Mouse (Mus musculus): ENCODE results near the gene Pik3r1. TPM values are rescaled to one million over a fixed set of nuclear protein-coding genes. Genes with fewer than 3 reads are reported as not detected.

Pik3r1 gene
- polyA plus RNA-seq, 1 experiment, result 18.4 TPM

- peaks cover 23% of the 10 kb centered on the region for H3K36me3 ChIP-seq (ENCODE audit: control insufficient read depth, insufficient read depth, low read length)
- no peak for DNase-seq (ENCODE audit: low read depth in 1 of 2, low spot score in 2 of 2)
- peaks cover 10% of the 10 kb centered on the region; the same call in 1 of the 2 replicates for H3K4me1 ChIP-seq (ENCODE audit: control insufficient read depth, insufficient read depth, insufficient read length)
- H3K27ac ChIP-seq (ENCODE audit: insufficient read depth, low read length), result no peak overlapping the region
- no peak overlapping the region for H3K4me3 ChIP-seq (ENCODE audit: extremely low read depth, insufficient read depth, insufficient read length)
- 88% methylated on average over 6 of the region's 6 CpGs for WGBS
- no peak for TF ChIP-seq POLR2A (IDR thresholded peaks at IDR 0.05; ENCODE audit: low read depth, low read length)
- no peaks in the 10 kb centered on the region for H3K27me3 ChIP-seq (ENCODE audit: control insufficient read depth, insufficient read depth, low read length)
These were observed 14.4 kb downstream of the Pik3r1 start for GRCm38 (mm10) chr13:101753639-101754038.

GRCm38 (mm10) chr13:101751816-101752215, 16.2 kb downstream of the Pik3r1 start:
- Histone ChIP-seq H3K27ac (ENCODE audit: insufficient read depth, low read length) (no peak overlapping the region), H3K36me3 (ENCODE audit: control insufficient read depth, insufficient read depth, low read length) (peaks cover 16% of the 10 kb centered on the region), H3K27me3 (ENCODE audit: control insufficient read depth, insufficient read depth, low read length) (no peaks in the 10 kb centered on the region), H3K4me1 (ENCODE audit: control insufficient read depth, insufficient read depth, insufficient read length) (peaks cover 5% of the 10 kb centered on the region; the same call in 1 of the 2 replicates), H3K4me3 (ENCODE audit: extremely low read depth, insufficient read depth, insufficient read length) (no peak overlapping the region)
- TF ChIP-seq CTCF (IDR thresholded peaks at IDR 0.05; ENCODE audit: extremely low read depth, insufficient read depth, insufficient read length, insufficient replicate concordance) (no peak), POLR2A (IDR thresholded peaks at IDR 0.05; ENCODE audit: low read depth, low read length) (no peak)
- DNase-seq (ENCODE audit: low read depth in 1 of 2, low spot score in 2 of 2), result no peak
- WGBS, result 73% methylated on average over 4 of the region's 4 CpGs

- H3K36me3 ChIP-seq (ENCODE audit: control insufficient read depth, insufficient read depth, low read length), result peaks cover 1% of the 10 kb centered on the region; the same call in 1 of the 2 replicates
- H3K4me1 ChIP-seq (ENCODE audit: control insufficient read depth, insufficient read depth, insufficient read length), result peaks cover 5% of the 10 kb centered on the region
- H3K27me3 ChIP-seq (ENCODE audit: control insufficient read depth, insufficient read depth, low read length), result no peaks in the 10 kb centered on the region
- H3K27ac ChIP-seq (ENCODE audit: insufficient read depth, low read length), result no peak overlapping the region
- DNase-seq (ENCODE audit: low read depth in 1 of 2, low spot score in 2 of 2), result no peak
- TF ChIP-seq POLR2A (IDR thresholded peaks at IDR 0.05; ENCODE audit: low read depth, low read length) (no peak), CTCF (IDR thresholded peaks at IDR 0.05; ENCODE audit: extremely low read depth, insufficient read depth, insufficient read length, insufficient replicate concordance) (no peak)
- WGBS, result 87% methylated on average over 8 of the region's 8 CpGs
- H3K4me3 ChIP-seq (ENCODE audit: extremely low read depth, insufficient read depth, insufficient read length), result no peak overlapping the region
These were observed 21.9 kb downstream of the Pik3r1 start for GRCm38 (mm10) chr13:101746012-101746595.

GRCm38 (mm10) chr13:101744943-101745342, 23.1 kb downstream of the Pik3r1 start:
- TF ChIP-seq CTCF (IDR thresholded peaks at IDR 0.05; ENCODE audit: extremely low read depth, insufficient read depth, insufficient read length, insufficient replicate concordance), result no peak
- no peak for TF ChIP-seq POLR2A (IDR thresholded peaks at IDR 0.05; ENCODE audit: low read depth, low read length)
- Histone ChIP-seq H3K36me3 (ENCODE audit: control insufficient read depth, insufficient read depth, low read length) (peaks cover 1% of the 10 kb centered on the region; the same call in 1 of the 2 replicates), H3K27me3 (ENCODE audit: control insufficient read depth, insufficient read depth, low read length) (no peaks in the 10 kb centered on the region), H3K4me1 (ENCODE audit: control insufficient read depth, insufficient read depth, insufficient read length) (peaks cover 5% of the 10 kb centered on the region), H3K27ac (ENCODE audit: insufficient read depth, low read length) (no peak overlapping the region), H3K4me3 (ENCODE audit: extremely low read depth, insufficient read depth, insufficient read length) (no peak overlapping the region)
- 30% methylated on average over 5 of the region's 5 CpGs for WGBS
- no peak for DNase-seq (ENCODE audit: low read depth in 1 of 2, low spot score in 2 of 2)

- 75% methylated on average over 2 of the region's 2 CpGs for WGBS
- TF ChIP-seq POLR2A (IDR thresholded peaks at IDR 0.05; ENCODE audit: low read depth, low read length) (no peak), CTCF (IDR thresholded peaks at IDR 0.05; ENCODE audit: extremely low read depth, insufficient read depth, insufficient read length, insufficient replicate concordance) (no peak)
These were observed 24.0 kb downstream of the Pik3r1 start for GRCm38 (mm10) chr13:101744053-101744452.

GRCm38 (mm10) chr13:101743247-101743646, 24.8 kb downstream of the Pik3r1 start:
- Histone ChIP-seq H3K27ac (ENCODE audit: insufficient read depth, low read length) (no peak overlapping the region), H3K27me3 (ENCODE audit: control insufficient read depth, insufficient read depth, low read length) (no peaks in the 10 kb centered on the region), H3K4me3 (ENCODE audit: extremely low read depth, insufficient read depth, insufficient read length) (no peak overlapping the region), H3K36me3 (ENCODE audit: control insufficient read depth, insufficient read depth, low read length) (peaks cover 1% of the 10 kb centered on the region; the same call in 1 of the 2 replicates), H3K4me1 (ENCODE audit: control insufficient read depth, insufficient read depth, insufficient read length) (peaks cover 5% of the 10 kb centered on the region)
- no peak for DNase-seq (ENCODE audit: low read depth in 1 of 2, low spot score in 2 of 2)
- 68% methylated on average over 8 of the region's 8 CpGs for WGBS
- TF ChIP-seq CTCF (IDR thresholded peaks at IDR 0.05; ENCODE audit: extremely low read depth, insufficient read depth, insufficient read length, insufficient replicate concordance), result no peak

More at GRCm38 (mm10) chr13:101744053-101744452, 24.0 kb downstream of the Pik3r1 start:
- no peak overlapping the region for H3K4me3 ChIP-seq (ENCODE audit: extremely low read depth, insufficient read depth, insufficient read length)
- DNase-seq (ENCODE audit: low read depth in 1 of 2, low spot score in 2 of 2), result no peak
- no peak overlapping the region for H3K27ac ChIP-seq (ENCODE audit: insufficient read depth, low read length)
- no peaks in the 10 kb centered on the region for H3K27me3 ChIP-seq (ENCODE audit: control insufficient read depth, insufficient read depth, low read length)
- peaks cover 1% of the 10 kb centered on the region; the same call in 1 of the 2 replicates for H3K36me3 ChIP-seq (ENCODE audit: control insufficient read depth, insufficient read depth, low read length)
- H3K4me1 ChIP-seq (ENCODE audit: control insufficient read depth, insufficient read depth, insufficient read length), result peaks cover 5% of the 10 kb centered on the region

- Histone ChIP-seq H3K36me3 (ENCODE audit: control insufficient read depth, insufficient read depth, low read length) (peaks cover 1% of the 10 kb centered on the region; the same call in 1 of the 2 replicates), H3K4me3 (ENCODE audit: extremely low read depth, insufficient read depth, insufficient read length) (no peak overlapping the region), H3K4me1 (ENCODE audit: control insufficient read depth, insufficient read depth, insufficient read length) (peaks cover 5% of the 10 kb centered on the region), H3K27ac (ENCODE audit: insufficient read depth, low read length) (no peak overlapping the region; the same call in 1 of the 2 replicates), H3K27me3 (ENCODE audit: control insufficient read depth, insufficient read depth, low read length) (no peaks in the 10 kb centered on the region)
- TF ChIP-seq CTCF (IDR thresholded peaks at IDR 0.05; ENCODE audit: extremely low read depth, insufficient read depth, insufficient read length, insufficient replicate concordance) (no peak), POLR2A (IDR thresholded peaks at IDR 0.05; ENCODE audit: low read depth, low read length) (no peak)
- DNase-seq (ENCODE audit: low read depth in 1 of 2, low spot score in 2 of 2), result no peak
- WGBS, result 31% methylated on average over 6 of the region's 6 CpGs
These were observed 25.4 kb downstream of the Pik3r1 start for GRCm38 (mm10) chr13:101742596-101742995.

Measured in spleen, adult 2 months (tissue).